In the genomic region with DNA sequence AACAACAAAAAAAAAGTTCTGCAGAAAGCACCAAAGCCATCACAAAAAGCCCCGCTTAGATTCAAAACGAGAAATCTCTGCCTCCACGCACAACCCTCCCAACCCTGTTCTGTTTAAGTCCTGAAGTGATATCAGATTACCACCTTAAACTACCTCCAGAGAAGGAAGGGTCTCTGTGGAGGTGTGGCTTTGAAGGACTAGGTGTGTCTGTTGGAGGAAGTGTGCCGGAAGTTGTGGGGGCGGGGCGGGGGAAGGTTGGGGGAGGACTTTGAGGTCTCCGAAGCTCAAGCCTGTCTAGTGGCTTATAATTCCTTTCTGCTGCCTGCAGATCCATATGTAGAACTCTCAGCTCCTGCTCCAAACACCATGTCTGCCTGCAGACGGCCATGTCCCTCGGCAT, we compare ENCODE assay signal across 19 mouse cellular contexts.
A peak's percentile ranks its signal among the peaks of the same experiment; 100 is the strongest.
DNase-seq lines count a peak whose midpoint lies in the region; ATAC-seq lines count a peak whose summit lies in the region.
"Had no signal": no experiment of that assay in that cellular context is flagged by ENCODE, and none has a peak within 500 bp of the region (broad histone marks: within the 10 kb centered on the region; RNA-seq: fewer than 3 reads in every experiment).

No protein-coding gene starts in this region.

- no peaks in the 10 kb centered on the region for H3K9me3 ChIP-seq in heart, embryonic 11.5 days (replicated peaks; ENCODE audit: control insufficient read depth, low read length)
- H3K9me3 ChIP-seq in forebrain, embryonic 14.5 days (replicated peaks; ENCODE audit: control insufficient read depth, low read length), result no peaks in the 10 kb centered on the region
- H3K9me3 ChIP-seq: hindbrain, embryonic 10.5 days; limb, embryonic 15.5 days; midbrain, embryonic 12.5 days had no signal

- H3K27ac ChIP-seq in heart, embryonic 11.5 days (ENCODE audit: low read depth, low read length), result no peak overlapping the region
- H3K27ac ChIP-seq in forebrain, embryonic 14.5 days (ENCODE audit: low read depth, low read length), result no peak overlapping the region
- H3K27ac ChIP-seq: hindbrain, embryonic 10.5 days; limb, embryonic 15.5 days; midbrain, embryonic 12.5 days had no signal

- H3K36me3 ChIP-seq in heart, embryonic 11.5 days (ENCODE audit: control insufficient read depth, insufficient read depth, low read length), result no peaks in the 10 kb centered on the region
- H3K36me3 ChIP-seq in forebrain, embryonic 14.5 days (ENCODE audit: control insufficient read depth, insufficient read depth, low read length), result no peaks in the 10 kb centered on the region
- H3K36me3 ChIP-seq: hindbrain, embryonic 10.5 days; limb, embryonic 15.5 days; midbrain, embryonic 12.5 days had no signal

- peak overlapping the region; percentile 11; the same call in 1 of the 2 replicates for H3K4me2 ChIP-seq in heart, embryonic 11.5 days
- H3K4me2 ChIP-seq in forebrain, embryonic 14.5 days (ENCODE audit: low read length), result peak overlapping the region; percentile 25; the same call in 1 of the 2 replicates
- H3K4me2 ChIP-seq: limb, embryonic 15.5 days; midbrain, embryonic 12.5 days had no signal

- no peak for ATAC-seq in heart, embryonic 11.5 days (replicated peaks; ENCODE audit: insufficient number of reproducible peaks, low FRiP score, low TSS enrichment)
- ATAC-seq in forebrain, embryonic 14.5 days, result no peak
- ATAC-seq: Patski had no signal

- no peak for DNase-seq in heart, adult 11 months
- DNase-seq in thymus, postnatal 4 days, result peak; percentile 33
- no peak for DNase-seq in thymus, postnatal 0 days (ENCODE audit: low spot score)
- DNase-seq in forebrain, embryonic 14.5 days (ENCODE audit: low spot score), result no peak
- DNase-seq in yolk sac, embryonic 10.5 days (ENCODE audit: low spot score), result peak; percentile 32
- no peak for DNase-seq in MN1 (ENCODE audit: low spot score)
- DNase-seq in adrenal gland, adult (ENCODE audit: inconsistent age in 2 of 2, low spot score in 1 of 2), result no peak
- DNase-seq: adrenal gland, adult 8-10 months; cerebellum, adult 2 months; gastrocnemius, postnatal 36 days; lung, adult 18-20 months; lung, postnatal 4 days had no signal

- H3K9ac ChIP-seq in heart, embryonic 11.5 days (ENCODE audit: low read depth, low read length), result no peak overlapping the region
- no peak overlapping the region for H3K9ac ChIP-seq in forebrain, embryonic 14.5 days (ENCODE audit: low read length)
- H3K9ac ChIP-seq: limb, embryonic 15.5 days; midbrain, embryonic 12.5 days had no signal

- H3K4me1 ChIP-seq in heart, embryonic 11.5 days (ENCODE audit: control insufficient read depth, insufficient read depth, low read length), result 0 out of 2 replicates have a peak, but pooled peaks cover 2% of the 10 kb centered on the region
- H3K4me1 ChIP-seq in forebrain, embryonic 14.5 days (ENCODE audit: control insufficient read depth, insufficient read depth, low read length), result no peaks in the 10 kb centered on the region; the same call in 1 of the 2 replicates
- H3K4me1 ChIP-seq: hindbrain, embryonic 10.5 days had no signal

- H3K27me3 ChIP-seq in heart, embryonic 11.5 days (ENCODE audit: control insufficient read depth, insufficient read depth, low read length), result no peaks in the 10 kb centered on the region
- H3K27me3 ChIP-seq in forebrain, embryonic 14.5 days (replicated peaks; ENCODE audit: control insufficient read depth, insufficient read depth, low read length), result no peaks in the 10 kb centered on the region
- H3K27me3 ChIP-seq: CH12.LX; limb, embryonic 15.5 days; midbrain, embryonic 12.5 days; Patski had no signal

- H3K4me3 ChIP-seq in heart, embryonic 11.5 days (ENCODE audit: low read depth, low read length), result no peak overlapping the region
- H3K4me3 ChIP-seq in forebrain, embryonic 14.5 days (ENCODE audit: low read depth, low read length), result no peak overlapping the region
- H3K4me3 ChIP-seq: hindbrain, embryonic 10.5 days; limb, embryonic 15.5 days; midbrain, embryonic 12.5 days; myocyte had no signal

- 47% methylated on average over 9 of the region's 9 CpGs for WGBS in heart, embryonic 11.5 days (ENCODE audit: insufficient replicate concordance)
- 34% methylated on average over 9 of the region's 9 CpGs for WGBS in forebrain, embryonic 14.5 days

Comparison
In these comparisons a context has a peak if more than half of its experiments do, and no peak if none do; other contexts are left out.
1. DNase-seq: peak in thymus, postnatal 4 days (single experiment) and yolk sac, embryonic 10.5 days (single experiment); none in heart, adult 11 months (single experiment), thymus, postnatal 0 days (single experiment), forebrain, embryonic 14.5 days (single experiment), MN1 (single experiment) and adrenal gland, adult (0 of 2).